Mouse (Mus musculus): ENCODE results near the gene Cldn34b4. TPM values are rescaled to one million over a fixed set of nuclear protein-coding genes. Genes with fewer than 3 reads are reported as not detected.

The Cldn34b4 gene
- not detected in 2 replicates for polyA plus RNA-seq (2015; fragmentation: Nextera tagmentation; extraction: Ambion mirVana)

DNA sequence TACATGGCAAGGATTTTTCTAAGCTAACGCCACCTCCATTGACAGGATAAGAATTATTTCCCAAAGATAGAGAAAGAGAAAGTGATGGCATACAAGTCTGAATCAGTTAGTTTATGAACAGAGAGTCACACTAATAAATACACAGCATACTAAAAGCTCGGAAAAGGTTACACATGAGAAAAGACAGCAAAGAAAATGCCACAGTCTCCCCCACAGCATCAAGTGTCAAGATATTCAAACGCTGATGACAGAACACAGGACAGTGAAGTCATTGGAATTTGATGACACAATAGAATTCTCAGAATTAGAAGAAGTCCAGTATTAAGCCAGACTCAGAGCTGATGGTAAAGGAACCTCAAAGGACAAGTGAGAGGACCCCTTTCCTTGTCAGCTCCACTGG is at the start of gene Cldn34b4:
Cldn34b4 (plus strand) TSS at position 301 of the 400 bp plus-strand sequence.

Other genes starting within 250 kb of the Cldn34b4 start
- not detected in 2 replicates for gene Cldn34b3, start 129.0 kb upstream of the Cldn34b4 start, polyA plus RNA-seq (2015; fragmentation: Nextera tagmentation; extraction: Ambion mirVana)
- gene Cldn34d, start 209.6 kb downstream of the Cldn34b4 start, polyA plus RNA-seq (2015; fragmentation: Nextera tagmentation; extraction: Ambion mirVana) = not detected in 2 replicates